Mouse (Mus musculus) E14TG2a.4 (cell line): ENCODE data around the gene Plscr5.

Experiments used
- CTCF ChIP-seq: conservative IDR thresholded peaks from 2 replicates; pipeline ENCODE4 v1.5.1; 2014; ENCODE audit warnings: low read length
- NANOG ChIP-seq: IDR thresholded peaks from 2 replicates; pipeline ENCODE4 v1.6.1; 2014; ENCODE audit warnings: borderline replicate concordance, low read length, mixed read lengths

DNA sequence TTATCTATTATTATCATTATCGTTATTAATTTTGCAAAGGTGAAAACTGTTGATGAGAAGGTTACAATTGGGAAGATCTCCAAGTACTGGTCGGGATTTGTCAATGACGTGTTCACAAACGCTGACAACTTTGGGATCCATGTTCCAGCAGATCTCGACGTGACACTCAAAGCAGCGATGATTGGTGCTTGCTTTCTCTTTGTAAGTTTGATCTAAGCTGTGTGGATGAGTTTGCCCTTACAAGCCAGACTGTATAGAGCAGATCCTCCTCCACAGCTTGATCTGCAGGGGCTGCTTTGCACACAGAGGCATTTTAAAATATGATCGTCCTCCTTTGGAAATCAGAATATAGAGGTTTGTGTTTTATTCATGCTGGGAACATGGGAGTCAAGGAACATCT is 15.0 kb downstream of the Plscr5 start:
- no peak for TF ChIP-seq CTCF
- TF ChIP-seq NANOG = no peak
